Mouse (Mus musculus) kidney, adult 2 months (tissue): ENCODE data around the gene Mup15. TPM values are rescaled to one million over a fixed set of nuclear protein-coding genes. Genes with fewer than 3 reads are reported as not detected.
"Not testable (repeated sequence)": the region's sequence is repeated elsewhere in the genome, so short reads cannot be mapped to it uniquely, and the experiment has no call there.

Experiments
- DNase-seq: peaks from one replicate; pipeline ENCODE4 v3.0.0; 2021
- H3K27ac ChIP-seq: fragments of 200-500 bp; 2 replicates; pipeline ENCODE4 v1.5.1; 2012; ENCODE audit warnings: low read depth, low read length, control low read depth, inconsistent platforms; ENCODE audit not compliant: insufficient read depth
- H3K27me3 ChIP-seq: fragments of 200-500 bp; replicated peaks from 2 replicates; pipeline ENCODE4 v1.6.1; 2012; ENCODE audit warnings: mild to moderate bottlenecking, moderate library complexity, low read length, inconsistent platforms; ENCODE audit not compliant: control insufficient read depth, insufficient read depth
- H3K36me3 ChIP-seq: fragments of 200-500 bp; 2 replicates; pipeline ENCODE4 v1.6.1; 2012; ENCODE audit warnings: mild to moderate bottlenecking, moderate library complexity, low read length, inconsistent platforms; ENCODE audit not compliant: control insufficient read depth, insufficient read depth
- H3K4me1 ChIP-seq: fragments of 200-500 bp; 2 replicates; pipeline ENCODE4 v1.6.1; 2011; ENCODE audit warnings: low read length; ENCODE audit not compliant: control insufficient read depth, insufficient read depth
- H3K4me3 ChIP-seq: fragments of 200-500 bp; 2 replicates; pipeline ENCODE4 v1.5.1; 2011; ENCODE audit warnings: mild to moderate bottlenecking, low read depth, low read length, control low read depth; ENCODE audit not compliant: insufficient read depth
- WGBS: fragments of 180-500 bp; shearing (Covaris S2); methylation state at CpG from one replicate; pipeline ENCODE4 v1.1.7; 2018; 5-methylcytosine and 5-hydroxymethylcytosine counted together
- polyA plus RNA-seq: library from polyadenylated mRNA; depleted of rRNA; stranded (reverse); fragments of >200 nt; gene quantifications from 2 replicates; pipeline ENCODE4 v1.2.3, GENCODE M21; 2012; rRNA removed

Gene Mup15
- polyA plus RNA-seq = not detected in 2 replicates

- not testable (repeated sequence) for H3K27me3 ChIP-seq, H3K27ac ChIP-seq, H3K36me3 ChIP-seq, DNase-seq, H3K4me3 ChIP-seq, H3K4me1 ChIP-seq
- WGBS = no CpG with 5 or more reads among the region's 4 CpGs
These were observed at the start of gene Mup15 for GRCm38 (mm10) chr4:61439643-61440042. Gene Mup15, minus strand, starts transcription at chr4:61439743.

Other genes with a start within 250 kb of the Mup15 start
- gene Mup13, start 211.5 kb downstream of the Mup15 start, polyA plus RNA-seq = not detected in 2 replicates
- gene Mup14, start 135.7 kb downstream of the Mup15 start, polyA plus RNA-seq = 0.81 and 0.99 TPM in 2 replicates
- gene Mup16, start 79.8 kb upstream of the Mup15 start, polyA plus RNA-seq = not detected in 2 replicates
- not detected in 2 replicates for gene Mup17, start 156.1 kb upstream of the Mup15 start, polyA plus RNA-seq
- not detected in 2 replicates for gene Mup18, start 234.4 kb upstream of the Mup15 start, polyA plus RNA-seq